Comparison of ENCODE assay signal across 8 mouse cellular contexts in the genomic region with DNA sequence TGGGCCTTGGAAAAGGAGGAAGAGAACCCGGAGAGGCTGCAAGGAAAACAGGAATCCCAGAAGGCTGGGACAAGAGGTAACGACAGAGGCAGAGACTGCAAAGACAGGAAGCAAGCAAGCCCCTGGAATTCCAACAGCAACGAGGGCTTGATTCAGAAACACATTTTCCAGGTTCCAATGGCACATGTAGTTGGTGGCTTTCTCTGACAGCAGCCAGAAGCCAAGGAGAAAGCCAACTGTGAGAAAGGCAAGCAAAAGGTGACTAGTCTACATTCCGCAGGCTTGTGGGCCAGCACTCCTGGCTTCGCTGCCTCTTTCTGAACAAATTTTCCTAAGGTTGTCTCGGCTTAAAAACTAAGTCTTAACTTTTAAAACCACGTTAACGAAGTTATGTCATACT. TPM values are rescaled to one million over a fixed set of nuclear protein-coding genes. Genes with fewer than 3 reads are reported as not detected.
DNase-seq lines count a peak whose midpoint lies in the region; ATAC-seq and TF ChIP-seq lines count a peak whose summit lies in the region.

No protein-coding gene starts in this region.

- H3K36me3 ChIP-seq in MEL (ENCODE audit: control insufficient read depth in 1 of 2, insufficient read depth in 2 of 2, low read length in 2 of 2) = peaks cover 0 to 12% of the 10 kb centered on the region in 2 experiments; a peak in 3 of 4 replicates
- peaks cover 22% of the 10 kb centered on the region for H3K36me3 ChIP-seq in forebrain, embryonic 10.5 days (replicated peaks)
- H3K36me3 ChIP-seq in kidney, postnatal 0 days (ENCODE audit: insufficient read depth, low read length) = no peaks in the 10 kb centered on the region
- no peaks in the 10 kb centered on the region for H3K36me3 ChIP-seq in neural tube, embryonic 14.5 days (ENCODE audit: control insufficient read depth, insufficient read depth, low read length)

- peaks cover 0 to 6% of the 10 kb centered on the region in 2 experiments; a peak in 2 of 4 replicates for H3K4me1 ChIP-seq in MEL (ENCODE audit: control insufficient read depth in 1 of 2, insufficient read depth in 2 of 2, low read length in 2 of 2)
- H3K4me1 ChIP-seq in forebrain, embryonic 10.5 days = peaks cover 21% of the 10 kb centered on the region
- H3K4me1 ChIP-seq in kidney, postnatal 0 days (replicated peaks; ENCODE audit: insufficient read depth, low read length) = peaks cover 9% of the 10 kb centered on the region
- peaks cover 8% of the 10 kb centered on the region for H3K4me1 ChIP-seq in neural tube, embryonic 14.5 days (ENCODE audit: control insufficient read depth, insufficient read depth, low read length)

- H3K27ac ChIP-seq in MEL (ENCODE audit: control insufficient read depth, low read depth, low read length) = no peak overlapping the region
- peak overlapping the region; percentile 83 for H3K27ac ChIP-seq in forebrain, embryonic 10.5 days
- peak overlapping the region; percentile 70 for H3K27ac ChIP-seq in kidney, postnatal 0 days
- no peak overlapping the region; the same call in 1 of the 2 replicates for H3K27ac ChIP-seq in neural tube, embryonic 14.5 days (ENCODE audit: low read depth, low read length)

- no peaks in the 10 kb centered on the region for H3K27me3 ChIP-seq in MEL (ENCODE audit: control insufficient read depth in 1 of 2, insufficient read depth in 2 of 2, low read length in 2 of 2)
- H3K27me3 ChIP-seq in forebrain, embryonic 10.5 days (ENCODE audit: poor library complexity, severe bottlenecking) = no peaks in the 10 kb centered on the region
- H3K27me3 ChIP-seq in kidney, postnatal 0 days (ENCODE audit: insufficient read depth, low read length) = no peaks in the 10 kb centered on the region
- H3K27me3 ChIP-seq in neural tube, embryonic 14.5 days (ENCODE audit: control insufficient read depth, insufficient read depth, low read length) = no peaks in the 10 kb centered on the region

- TF ChIP-seq POLR2A in MEL (IDR thresholded peaks at IDR 0.05; ENCODE audit: control insufficient read depth in 1 of 2, insufficient read depth in 1 of 2, low read depth in 1 of 2, low read length in 2 of 2, poor library complexity in 1 of 2) = no peak

- WGBS in forebrain, embryonic 10.5 days = 12% methylated on average over 8 of the region's 8 CpGs
- 7% methylated on average over 8 of the region's 8 CpGs for WGBS in kidney, postnatal 0 days
- WGBS in neural tube, embryonic 14.5 days = 12% methylated on average over 8 of the region's 8 CpGs

- H3K9me3 ChIP-seq in MEL (replicated peaks; ENCODE audit: insufficient read depth, low read length) = no peaks in the 10 kb centered on the region
- H3K9me3 ChIP-seq in forebrain, embryonic 10.5 days = no peaks in the 10 kb centered on the region
- H3K9me3 ChIP-seq in kidney, postnatal 0 days (replicated peaks; ENCODE audit: low read length) = no peaks in the 10 kb centered on the region
- H3K9me3 ChIP-seq in neural tube, embryonic 14.5 days (ENCODE audit: control insufficient read depth, low read length) = no peaks in the 10 kb centered on the region

- peak overlapping the region; percentile 67 to 71 for H3K4me3 ChIP-seq in MEL (ENCODE audit: control insufficient read depth in 1 of 2, insufficient read depth in 1 of 2, low read depth in 2 of 2, low read length in 2 of 2)
- H3K4me3 ChIP-seq in forebrain, embryonic 10.5 days = peak overlapping the region; percentile 65
- peak overlapping the region; percentile 50 for H3K4me3 ChIP-seq in kidney, postnatal 0 days (replicated peaks; ENCODE audit: low read depth, low read length)
- peak overlapping the region; percentile 54 for H3K4me3 ChIP-seq in neural tube, embryonic 14.5 days (ENCODE audit: low read depth, low read length)

- TF ChIP-seq EP300 in MEL (IDR thresholded peaks at IDR 0.05; ENCODE audit: low read depth in 1 of 2, low read length in 2 of 2) = no peak

- H3K9ac ChIP-seq in MEL (ENCODE audit: control insufficient read depth, low read depth, low read length, poor library complexity, severe bottlenecking) = peak overlapping the region; percentile 62
- peak overlapping the region; percentile 68 for H3K9ac ChIP-seq in kidney, postnatal 0 days (ENCODE audit: low read depth, low read length)
- peak overlapping the region; percentile 37 for H3K9ac ChIP-seq in neural tube, embryonic 14.5 days (replicated peaks; ENCODE audit: low read depth, low read length)

- peak overlapping the region; percentile 81 for H3K4me2 ChIP-seq in kidney, postnatal 0 days (ENCODE audit: low read length)
- peak overlapping the region; percentile 72 for H3K4me2 ChIP-seq in neural tube, embryonic 14.5 days (ENCODE audit: low read depth, low read length)

- DNase-seq in kidney, adult 18-20 months = peak; percentile 37
- no peak for DNase-seq in kidney, postnatal 14 days
- DNase-seq in MEL (ENCODE audit: low read depth, low spot score) = no peak
- no peak for DNase-seq in forebrain, embryonic 10.5 days (ENCODE audit: extremely low spot score, low spot score)
- peak; percentile 25 for DNase-seq in kidney, postnatal 0 days (ENCODE audit: low spot score)
- no peak for DNase-seq in layer of hippocampus, postnatal 14 days (ENCODE audit: low spot score in 2 of 2)

- no peak for ATAC-seq in kidney, postnatal 0 days (replicated peaks; ENCODE audit: low FRiP score, low read depth)
- no peak for ATAC-seq in neural tube, embryonic 14.5 days (ENCODE audit: low read depth)
- no peak for ATAC-seq in megakaryocyte-erythroid progenitor cell, adult 5-6 weeks (replicated peaks; ENCODE audit: low FRiP score, low TSS enrichment, poor library complexity, severe bottlenecking)

- peaks cover 6% of the 10 kb centered on the region; the same call in 1 of the 2 replicates for H3K79me2 ChIP-seq in MEL (ENCODE audit: control insufficient read depth, insufficient read depth, low read length, poor library complexity)

- TF ChIP-seq CTCF in MEL (IDR thresholded peaks at IDR 0.05 in 2 of 3, conservative IDR thresholded peaks at IDR 0.05 in 1 of 3; ENCODE audit: control insufficient read depth in 1 of 3, insufficient read depth in 1 of 3, low read depth in 2 of 3, low read length in 3 of 3, poor library complexity in 1 of 3, severe bottlenecking in 1 of 3) = no peak
- TF ChIP-seq CTCF in kidney, postnatal 0 days (IDR thresholded peaks at IDR 0.05; ENCODE audit: low read depth) = no peak

- no peak for TF ChIP-seq RAD21 in MEL (IDR thresholded peaks at IDR 0.05; ENCODE audit: low read depth, low read length)

TF ChIP-seq in MEL, 35 proteins besides CTCF, POLR2A, EP300 and RAD21:
- no peak for TF ChIP-seq USF2 (IDR thresholded peaks at IDR 0.05; ENCODE audit: borderline replicate concordance in 1 of 2, insufficient read depth in 1 of 2, low read depth in 1 of 2, low read length in 2 of 2)
- no peak for TF ChIP-seq TBP (IDR thresholded peaks at IDR 0.05; ENCODE audit: low read depth, low read length)
- TF ChIP-seq MAX (IDR thresholded peaks at IDR 0.05; ENCODE audit: low read length) = no peak
- no peak for TF ChIP-seq ETS1 (IDR thresholded peaks at IDR 0.05; ENCODE audit: low read depth, low read length)
- TF ChIP-seq E2F4 (IDR thresholded peaks at IDR 0.05; ENCODE audit: borderline replicate concordance, low read depth, low read length) = no peak
- TF ChIP-seq GABPA (IDR thresholded peaks at IDR 0.05; ENCODE audit: low read depth, low read length) = no peak
- TF ChIP-seq SIN3A (IDR thresholded peaks at IDR 0.05; ENCODE audit: low read length) = no peak
- TF ChIP-seq MEF2A (IDR thresholded peaks at IDR 0.05; ENCODE audit: extremely low read depth, insufficient replicate concordance, low read depth, low read length, poor library complexity, severe bottlenecking) = no peak
- TF ChIP-seq UBTF (IDR thresholded peaks at IDR 0.05; ENCODE audit: borderline replicate concordance, insufficient read depth, low read depth, low read length) = no peak
- no peak for TF ChIP-seq USF1 (IDR thresholded peaks at IDR 0.05; ENCODE audit: low read depth, low read length)
- no peak for TF ChIP-seq BHLHE40 (IDR thresholded peaks at IDR 0.05; ENCODE audit: borderline replicate concordance, low read depth, low read length)
- no peak for TF ChIP-seq MXI1 (IDR thresholded peaks at IDR 0.05; ENCODE audit: low read depth, low read length)
- no peak for TF ChIP-seq NELFE (IDR thresholded peaks at IDR 0.05; ENCODE audit: low read depth, low read length)

RNA-seq across cellular contexts. Expression of a gene that starts 25.5 kb away (rescaled TPM):
- not detected in 2 replicates for total RNA-seq in MEL (2012; rRNA removed)
- polyA plus RNA-seq in MEL (2012; ENCODE audit: insufficient read depth in 1 of 2, insufficient read length in 2 of 2, low read depth in 1 of 2, low replicate concordance in 2 of 2, missing spikeins in 1 of 2) = under 1 TPM in 1 of 2 experiments, not detected in 1; 0.04 TPM
- 0.10 and 0.22 TPM in 2 replicates for polyA plus RNA-seq in forebrain, embryonic 10.5 days (2016; fragmentation: Nextera tagmentation; extraction: Ambion mirVana)
- 1.2 and 1.4 TPM in 2 replicates for polyA plus RNA-seq in kidney, postnatal 0 days (2015; fragmentation: Nextera tagmentation; extraction: Ambion mirVana)
- polyA plus RNA-seq in neural tube, embryonic 14.5 days (2014; fragmentation: Nextera tagmentation; extraction: Ambion mirVana) = 0.75 and 1.3 TPM in 2 replicates
- total RNA-seq in layer of hippocampus, postnatal 14 days (2021) = 10 to 100 TPM in 1 of 2 experiments, 1 to 10 TPM in 1; 8.8 to 11.5 TPM
- 1.4 TPM in 1 of 2 replicates, not detected in the other for total RNA-seq in megakaryocyte-erythroid progenitor cell, adult 5-6 weeks (2014; fragmentation: Nextera tagmentation)
- total RNA-seq in megakaryocyte-erythroid progenitor cell, adult 5-6 weeks (2017) = 1.2 TPM in 1 of 2 replicates, not detected in the other

Comparison
In these comparisons a context has a peak if more than half of its experiments do, and no peak if none do; other contexts are left out.
1. DNase-seq: peak in kidney, adult 18-20 months (single experiment) and kidney, postnatal 0 days (single experiment); none in kidney, postnatal 14 days (single experiment), MEL (single experiment), forebrain, embryonic 10.5 days (single experiment) and layer of hippocampus, postnatal 14 days (0 of 2).
2. H3K27ac ChIP-seq: peak in forebrain, embryonic 10.5 days (single experiment) and kidney, postnatal 0 days (single experiment); none in MEL (single experiment) and neural tube, embryonic 14.5 days (single experiment).
3. Peak in every context shown above with its lines, with median percentiles within 50 percentile points of each other: H3K4me3 ChIP-seq and H3K9ac ChIP-seq.